Mouse (Mus musculus): ENCODE measurements at regions not wholly inside any gene's neighbourhood (a gene's known extent, or its start where the extent isn't known, plus 50 kb on each side); places are given as distances from the start of the nearest gene placed in this dataset.

DNA sequence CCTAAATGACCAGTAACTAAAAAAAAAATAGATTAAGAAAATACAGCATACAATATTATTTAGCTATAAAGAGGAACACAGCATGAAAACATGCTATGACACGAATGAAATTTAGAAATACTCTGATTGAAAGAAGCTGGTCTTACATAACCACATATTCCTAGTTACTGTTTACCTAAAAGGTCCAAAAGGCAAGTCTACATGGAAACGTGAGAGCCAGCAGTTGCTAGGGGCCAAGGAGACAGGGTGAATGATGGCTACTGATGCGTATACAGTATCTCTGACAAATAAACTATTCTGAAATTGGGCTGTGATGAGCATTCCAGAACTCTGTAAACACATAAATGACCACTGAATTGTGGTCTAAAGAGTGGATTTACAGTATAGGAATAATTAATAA is 194.5 kb upstream of the Zbtb20 start:
- no peak for TF ChIP-seq CTCF (conservative IDR thresholded peaks at IDR 0.05; ENCODE audit: low read length)
- no peak for TF ChIP-seq NANOG (IDR thresholded peaks at IDR 0.05; ENCODE audit: borderline replicate concordance, low read length)
